Mouse (Mus musculus): ENCODE data around the gene Myo18a.

The Myo18a gene

DNA sequence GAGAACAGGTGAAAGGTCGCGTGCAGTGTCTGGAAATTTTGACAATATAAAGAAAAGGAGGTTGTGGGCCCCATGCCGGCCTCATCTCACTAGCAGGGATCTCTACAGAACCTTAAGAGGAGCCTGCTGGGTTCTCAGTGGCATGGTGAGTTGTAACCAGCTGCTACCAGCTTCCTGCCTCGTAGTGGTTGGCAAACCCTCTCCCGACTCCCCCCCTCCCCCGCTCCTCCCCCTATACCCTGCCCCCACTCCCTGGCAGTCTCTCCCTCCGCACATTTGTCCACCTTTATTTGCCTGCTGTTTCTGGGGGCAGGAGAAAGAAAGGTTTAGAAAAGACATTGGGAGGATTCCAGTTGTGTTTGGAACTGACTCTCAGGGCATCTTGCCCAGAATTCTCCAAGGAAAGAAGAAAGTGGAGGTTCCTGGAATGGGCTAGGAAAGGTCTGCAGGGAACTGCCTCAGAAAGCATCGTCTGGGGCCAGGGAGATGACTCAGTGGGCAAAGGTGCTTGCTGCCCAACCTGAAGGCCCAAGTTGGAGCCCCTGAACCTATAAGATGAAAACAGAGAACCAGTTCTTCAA, 138.8 kb downstream of the Myo18a start:
- DNase-seq = peak in 1 of 2 experiments; percentile 50

- no peak for DNase-seq
These were observed 140.7 kb downstream of the Myo18a start for GRCm38 (mm10) chr11:77903761-77904160.

DNA sequence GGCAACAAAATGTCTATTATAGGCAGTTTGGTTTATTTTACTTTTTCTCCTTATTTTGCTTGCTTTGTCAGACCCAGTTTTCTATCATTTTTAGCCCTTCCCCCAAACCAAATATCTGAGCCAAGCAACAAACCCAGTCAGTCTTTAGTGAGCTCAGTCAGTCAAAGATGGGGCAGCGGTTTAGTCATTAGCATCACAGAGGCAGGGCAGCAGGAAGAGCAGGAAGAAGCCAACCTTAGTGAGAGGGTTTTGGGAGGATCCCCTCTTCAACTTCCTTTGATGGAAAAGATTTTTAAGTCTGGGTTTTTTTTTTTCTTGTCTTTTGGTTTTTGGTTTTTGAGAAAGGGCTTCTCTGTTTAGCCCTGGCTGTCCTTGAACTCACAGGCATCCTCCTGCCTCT, 141.7 kb downstream of the Myo18a start:
- no peak for DNase-seq

- DNase-seq = peak in 1 of 2 experiments; percentile 42
These were observed 143.1 kb downstream of the Myo18a start for GRCm38 (mm10) chr11:77906097-77906687.

DNA sequence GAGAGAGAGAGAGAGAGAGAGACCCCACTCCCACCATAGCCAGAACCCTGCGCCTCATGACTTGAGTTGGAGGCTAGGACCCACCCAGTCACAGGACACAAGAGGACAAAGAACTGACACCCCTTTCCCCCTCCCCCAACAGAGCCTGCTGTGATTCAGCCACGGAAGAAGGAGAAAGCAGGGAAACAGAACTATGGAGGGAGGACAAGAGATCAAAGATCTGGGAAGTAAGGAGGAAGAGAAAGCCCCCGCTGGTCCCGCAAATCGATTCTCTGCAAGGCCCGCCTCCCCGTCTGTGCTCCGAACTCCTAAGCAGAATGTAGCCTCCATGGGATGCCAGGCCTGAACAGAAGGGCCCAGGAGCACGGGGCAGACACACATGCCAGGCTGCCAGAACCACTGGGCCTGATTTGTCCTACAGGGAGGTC, 143.7 kb downstream of the Myo18a start:
- no peak for DNase-seq

- no peak for DNase-seq
These were observed 145.4 kb downstream of the Myo18a start for GRCm38 (mm10) chr11:77908468-77908867.

- no peak for DNase-seq
These were observed 146.3 kb downstream of the Myo18a start for GRCm38 (mm10) chr11:77909376-77909775.

DNA sequence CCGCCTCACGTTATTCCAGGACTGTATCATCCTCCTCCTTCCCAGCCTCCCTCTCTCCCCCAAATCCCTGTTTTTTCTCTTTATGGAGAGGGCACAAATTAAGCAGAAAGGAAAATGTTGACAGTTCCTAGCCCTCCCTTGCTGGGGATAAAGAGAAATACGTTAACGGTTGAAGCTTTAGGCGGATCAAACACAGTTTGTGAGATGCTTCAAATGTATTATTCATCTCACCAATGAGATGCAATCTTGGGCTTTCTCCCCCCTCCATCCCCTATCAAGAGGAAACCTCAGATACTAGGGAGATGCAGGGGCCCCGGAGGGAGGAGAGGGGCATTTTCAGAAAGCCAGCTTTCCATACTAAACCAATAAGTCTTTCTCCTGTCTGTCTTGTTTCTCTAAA, 146.7 kb downstream of the Myo18a start:
- DNase-seq = no peak

DNA sequence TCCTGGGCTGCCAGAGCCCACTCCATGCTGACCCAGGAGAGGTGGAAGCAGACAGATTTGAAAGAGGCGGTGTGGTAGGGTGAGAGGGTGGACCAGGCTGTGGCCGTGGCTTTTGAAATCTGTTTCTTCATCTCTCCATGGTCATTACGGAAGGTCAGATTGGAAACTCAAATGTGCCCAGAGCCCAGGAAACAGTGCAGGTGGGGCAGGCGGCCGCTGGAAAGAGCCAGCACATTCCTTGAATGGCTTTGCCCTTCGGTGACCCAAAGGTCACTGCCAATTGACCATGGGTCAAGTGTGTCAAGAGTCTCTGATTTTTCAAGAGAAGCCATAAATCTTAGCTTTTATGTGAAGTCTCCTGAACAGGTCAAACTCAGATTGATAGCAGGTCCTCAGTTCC, 150.5 kb downstream of the Myo18a start:
- DNase-seq = no peak

GRCm38 (mm10) chr11:77914598-77915260, 151.7 kb downstream of the Myo18a start:
- DNase-seq = no peak
